Comparison of ENCODE assay signal across 20 mouse cellular contexts in the genomic region with DNA sequence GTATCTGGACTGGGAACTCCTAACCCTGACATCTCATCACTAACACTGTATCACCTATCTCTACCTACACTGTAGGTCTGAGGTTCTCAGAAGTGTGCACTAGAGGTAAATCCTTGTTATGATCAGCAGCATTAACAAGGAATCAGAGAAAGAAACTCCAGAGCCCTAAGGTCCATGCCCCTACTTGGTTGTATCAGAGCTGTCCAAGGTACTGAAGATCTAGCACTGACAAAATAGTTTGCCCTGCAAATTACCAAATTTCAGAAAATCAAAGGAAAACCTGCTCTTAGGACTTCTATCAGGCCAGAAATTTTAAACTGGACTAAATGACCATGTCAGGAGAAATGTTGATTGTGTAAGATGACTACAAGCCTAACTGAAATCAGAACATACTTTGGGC.
A peak's percentile ranks its signal among the peaks of the same experiment; 100 is the strongest.
DNase-seq lines count a peak whose midpoint lies in the region; ATAC-seq and TF ChIP-seq lines count a peak whose summit lies in the region.
"Had no signal": no experiment of that assay in that cellular context is flagged by ENCODE, and none has a peak within 500 bp of the region (broad histone marks: within the 10 kb centered on the region; RNA-seq: fewer than 3 reads in every experiment).

No protein-coding gene starts in this region.

- DNase-seq in forebrain, postnatal 0 days: no peak
- DNase-seq in midbrain, postnatal 0 days (ENCODE audit: low spot score): peak; percentile 1
- peak; percentile 12 for DNase-seq in hindlimb bud, embryonic 11.5 days (ENCODE audit: extremely low spot score, low read depth, low spot score)
- DNase-seq in thymus, adult 18-20 months: no peak
- no peak for DNase-seq in gastrocnemius, postnatal 4 days (ENCODE audit: low spot score in 2 of 2)
- DNase-seq: adrenal gland, adult 8-10 months; cerebellum, adult 18-20 months; heart, adult 11 months; lung, postnatal 14 days had no signal

- no peak overlapping the region for H3K9ac ChIP-seq in forebrain, postnatal 0 days
- H3K9ac ChIP-seq in forebrain, embryonic 16.5 days (replicated peaks; ENCODE audit: low read depth, low read length): no peak overlapping the region
- H3K9ac ChIP-seq in midbrain, postnatal 0 days (replicated peaks; ENCODE audit: low read length, poor library complexity, severe bottlenecking): no peak overlapping the region
- H3K9ac ChIP-seq in midbrain, embryonic 13.5 days (replicated peaks): no peak overlapping the region
- H3K9ac ChIP-seq: heart, embryonic 13.5 days; hindbrain, embryonic 12.5 days; kidney, embryonic 15.5 days; limb, embryonic 13.5 days; liver, embryonic 15.5 days had no signal

- no peaks in the 10 kb centered on the region for H3K9me3 ChIP-seq in forebrain, postnatal 0 days (ENCODE audit: low read length)
- H3K9me3 ChIP-seq in forebrain, embryonic 16.5 days (ENCODE audit: control insufficient read depth, low read length): no peaks in the 10 kb centered on the region
- H3K9me3 ChIP-seq in midbrain, postnatal 0 days (ENCODE audit: low read length): no peaks in the 10 kb centered on the region
- no peaks in the 10 kb centered on the region for H3K9me3 ChIP-seq in midbrain, embryonic 13.5 days
- H3K9me3 ChIP-seq: heart, embryonic 13.5 days; hindbrain, embryonic 12.5 days; kidney, embryonic 15.5 days; limb, embryonic 13.5 days; liver, embryonic 15.5 days; midbrain, embryonic 10.5 days had no signal

- H3K4me2 ChIP-seq in forebrain, postnatal 0 days (ENCODE audit: low read depth): no peak overlapping the region
- no peak overlapping the region for H3K4me2 ChIP-seq in forebrain, embryonic 16.5 days (ENCODE audit: low read length)
- no peak overlapping the region for H3K4me2 ChIP-seq in midbrain, postnatal 0 days (ENCODE audit: low read depth, low read length, poor library complexity, severe bottlenecking)
- H3K4me2 ChIP-seq in midbrain, embryonic 13.5 days (replicated peaks): no peak overlapping the region
- H3K4me2 ChIP-seq: heart, embryonic 13.5 days; hindbrain, embryonic 12.5 days; kidney, embryonic 15.5 days; limb, embryonic 13.5 days; liver, embryonic 15.5 days had no signal

- 0 out of 2 replicates have a peak overlapping the region, but pooled peaks have one; percentile 1 for H3K27ac ChIP-seq in forebrain, postnatal 0 days (ENCODE audit: low read depth, low read length)
- no peak overlapping the region for H3K27ac ChIP-seq in forebrain, embryonic 16.5 days (ENCODE audit: low read length)
- H3K27ac ChIP-seq in midbrain, postnatal 0 days (ENCODE audit: low read depth, low read length): no peak overlapping the region
- no peak overlapping the region for H3K27ac ChIP-seq in midbrain, embryonic 13.5 days
- peak overlapping the region; percentile 15; the same call in 1 of the 2 replicates for H3K27ac ChIP-seq in cortical plate, adult 2 months (ENCODE audit: insufficient read depth, low read length)
- H3K27ac ChIP-seq: heart, embryonic 13.5 days; hindbrain, embryonic 12.5 days; kidney, embryonic 15.5 days; limb, embryonic 13.5 days; liver, embryonic 15.5 days; midbrain, embryonic 10.5 days had no signal

- no peak overlapping the region for H3K4me3 ChIP-seq in forebrain, postnatal 0 days (ENCODE audit: low read depth, low read length)
- H3K4me3 ChIP-seq in forebrain, embryonic 16.5 days (replicated peaks; ENCODE audit: low read length): no peak overlapping the region
- H3K4me3 ChIP-seq in midbrain, postnatal 0 days (ENCODE audit: low read depth, low read length): no peak overlapping the region
- no peak overlapping the region for H3K4me3 ChIP-seq in midbrain, embryonic 13.5 days (replicated peaks)
- H3K4me3 ChIP-seq in cortical plate, adult 2 months (ENCODE audit: insufficient read depth, low read length): no peak overlapping the region
- H3K4me3 ChIP-seq: erythroblast, embryonic 14.5 days; heart, embryonic 13.5 days; hindbrain, embryonic 12.5 days; kidney, embryonic 15.5 days; limb, embryonic 13.5 days; liver, embryonic 15.5 days; midbrain, embryonic 10.5 days had no signal

- no peaks in the 10 kb centered on the region for H3K36me3 ChIP-seq in forebrain, postnatal 0 days (ENCODE audit: insufficient read depth)
- no peaks in the 10 kb centered on the region for H3K36me3 ChIP-seq in forebrain, embryonic 16.5 days (ENCODE audit: control insufficient read depth, insufficient read depth)
- no peaks in the 10 kb centered on the region for H3K36me3 ChIP-seq in midbrain, postnatal 0 days (ENCODE audit: insufficient read depth, low read length)
- H3K36me3 ChIP-seq in midbrain, embryonic 13.5 days: no peaks in the 10 kb centered on the region
- H3K36me3 ChIP-seq: heart, embryonic 13.5 days; hindbrain, embryonic 12.5 days; kidney, embryonic 15.5 days; limb, embryonic 13.5 days; liver, embryonic 15.5 days; midbrain, embryonic 10.5 days had no signal

- no peak for TF ChIP-seq CTCF in forebrain, postnatal 0 days (IDR thresholded peaks at IDR 0.05; ENCODE audit: low read depth)
- TF ChIP-seq CTCF in midbrain, postnatal 0 days (IDR thresholded peaks at IDR 0.05): no peak
- TF ChIP-seq CTCF in cortical plate, adult 2 months (IDR thresholded peaks at IDR 0.05; ENCODE audit: extremely low read depth, insufficient read depth, low read length): no peak

- H3K27me3 ChIP-seq in forebrain, postnatal 0 days (ENCODE audit: insufficient read depth, low read length): no peaks in the 10 kb centered on the region
- H3K27me3 ChIP-seq in forebrain, embryonic 16.5 days (replicated peaks; ENCODE audit: control insufficient read depth, insufficient read depth, low read length): no peaks in the 10 kb centered on the region
- H3K27me3 ChIP-seq in midbrain, postnatal 0 days (ENCODE audit: insufficient read depth, low read length): no peaks in the 10 kb centered on the region
- no peaks in the 10 kb centered on the region for H3K27me3 ChIP-seq in midbrain, embryonic 13.5 days
- H3K27me3 ChIP-seq: heart, embryonic 13.5 days; hindbrain, embryonic 12.5 days; kidney, embryonic 15.5 days; limb, embryonic 13.5 days; liver, embryonic 15.5 days had no signal

- no peaks in the 10 kb centered on the region for H3K4me1 ChIP-seq in forebrain, postnatal 0 days (ENCODE audit: insufficient read depth)
- no peaks in the 10 kb centered on the region for H3K4me1 ChIP-seq in forebrain, embryonic 16.5 days (replicated peaks; ENCODE audit: control insufficient read depth, insufficient read depth, low read length)
- 0 out of 2 replicates have a peak, but pooled peaks cover 5% of the 10 kb centered on the region for H3K4me1 ChIP-seq in midbrain, postnatal 0 days (ENCODE audit: insufficient read depth, low read length)
- no peaks in the 10 kb centered on the region; the same call in 1 of the 2 replicates for H3K4me1 ChIP-seq in midbrain, embryonic 13.5 days (replicated peaks)
- peaks cover 9% of the 10 kb centered on the region for H3K4me1 ChIP-seq in cortical plate, adult 2 months (ENCODE audit: control insufficient read depth, insufficient read depth, low read length)
- H3K4me1 ChIP-seq: heart, embryonic 13.5 days; hindbrain, embryonic 12.5 days; kidney, embryonic 15.5 days; limb, embryonic 13.5 days; liver, embryonic 15.5 days; midbrain, embryonic 10.5 days had no signal

- ATAC-seq in forebrain, postnatal 0 days: no peak
- no peak for ATAC-seq in forebrain, embryonic 16.5 days
- no peak for ATAC-seq in midbrain, postnatal 0 days (ENCODE audit: low FRiP score)
- no peak for ATAC-seq in midbrain, embryonic 13.5 days
- ATAC-seq: forebrain, embryonic 14.5 days had no signal

- no peak for TF ChIP-seq POLR2A in cortical plate, adult 2 months (IDR thresholded peaks at IDR 0.05; ENCODE audit: extremely low read depth, insufficient read depth, low read length)

Comparison
In these comparisons a context has a peak if more than half of its experiments do, and no peak if none do; other contexts are left out.
1. H3K27ac ChIP-seq: peak in forebrain, postnatal 0 days (single experiment) and cortical plate, adult 2 months (single experiment); none in forebrain, embryonic 16.5 days (single experiment), midbrain, postnatal 0 days (single experiment) and midbrain, embryonic 13.5 days (single experiment).
2. DNase-seq: peak in midbrain, postnatal 0 days (single experiment) and hindlimb bud, embryonic 11.5 days (single experiment); none in forebrain, postnatal 0 days (single experiment), thymus, adult 18-20 months (0 of 2) and gastrocnemius, postnatal 4 days (0 of 2).